Mouse (Mus musculus): ENCODE results near the gene Pgm1. TPM values are rescaled to one million over a fixed set of nuclear protein-coding genes. Genes with fewer than 3 reads are reported as not detected.

The Pgm1 gene
- polyA plus RNA-seq (2014; fragmentation: Illumina TruSeq; extraction: RNeasy Lipid Tissue Mini Kit (QIAGEN cat#74804); ENCODE audit: low read depth, low replicate concordance): 38.6 TPM

DNA sequence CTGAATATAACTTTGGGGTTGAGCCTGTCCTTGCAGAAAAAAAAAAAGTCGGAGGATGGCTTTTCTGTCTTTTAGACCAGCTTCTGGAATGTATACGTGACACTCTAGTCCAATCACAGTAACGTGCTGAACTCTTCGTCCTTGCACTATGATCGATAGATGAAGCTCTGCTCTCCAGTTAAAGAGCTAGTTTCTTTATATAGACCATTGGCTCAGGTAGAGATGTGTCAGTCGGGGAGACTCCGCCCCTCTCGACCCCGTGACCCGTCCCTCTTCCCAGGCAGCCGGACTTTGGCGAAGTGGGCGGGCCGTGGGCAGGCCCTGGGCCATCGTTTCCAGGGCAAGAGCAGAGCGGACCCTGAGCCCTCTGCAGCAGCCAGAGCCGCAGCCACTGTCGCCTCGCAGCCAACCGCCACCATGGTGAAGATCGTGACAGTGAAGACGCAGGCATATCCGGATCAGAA is at the start of gene Pgm1:
Pgm1 (plus strand) TSS at position 266 of the 464 bp plus-strand sequence.

DNA sequence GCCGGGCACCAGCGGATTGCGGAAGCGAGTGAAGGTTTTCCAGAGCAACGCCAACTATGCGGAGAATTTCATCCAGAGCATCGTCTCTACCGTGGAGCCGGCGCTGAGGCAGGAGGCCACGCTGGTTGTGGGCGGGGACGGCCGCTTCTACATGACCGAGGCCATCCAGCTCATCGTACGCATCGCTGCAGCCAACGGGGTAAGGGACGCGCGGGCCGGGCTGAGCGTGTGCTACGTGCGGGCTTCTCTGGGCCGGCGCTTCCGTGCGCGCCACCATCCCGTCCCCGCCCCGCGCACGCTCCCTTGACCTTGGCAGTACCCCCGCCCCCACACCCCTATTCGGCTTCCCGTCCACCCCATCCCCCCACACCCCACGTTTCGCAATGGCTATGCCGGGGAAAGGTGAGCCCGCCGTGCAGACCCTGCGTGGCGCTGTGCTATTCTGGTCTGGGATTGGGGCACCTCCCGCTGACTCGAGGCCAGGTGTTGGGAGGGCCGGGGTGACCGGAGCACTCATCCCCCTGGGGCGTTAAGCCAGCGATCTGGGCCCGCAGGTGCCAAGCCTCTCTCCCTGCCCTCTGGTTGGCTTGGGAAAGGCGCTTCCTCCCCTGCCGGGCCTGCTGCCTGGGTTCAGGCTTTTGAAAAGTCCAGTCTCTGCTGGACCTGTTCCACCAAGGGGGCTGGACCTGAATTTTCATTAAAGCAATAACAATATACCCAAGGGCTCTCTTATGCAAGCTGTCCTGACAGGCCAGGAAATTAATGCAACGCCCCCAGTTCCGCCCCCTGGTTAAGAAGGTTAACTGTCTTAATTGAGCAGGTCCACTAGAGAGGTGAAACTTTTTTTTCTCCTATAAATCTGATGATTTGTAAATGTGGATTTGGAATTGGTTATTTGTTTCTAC is 651 bp downstream of the Pgm1 start, which contains the start of gene Itgb3bp:
Itgb3bp (minus strand) TSS at position 201 of the 905 bp plus-strand sequence.

Other genes with a start within 250 kb of the Pgm1 start
- gene Alg6, start 213.8 kb upstream of the Pgm1 start, polyA plus RNA-seq (2014; fragmentation: Illumina TruSeq; extraction: RNeasy Lipid Tissue Mini Kit (QIAGEN cat#74804); ENCODE audit: low read depth, low replicate concordance): 22.1 TPM
- gene Efcab7, start 100.2 kb upstream of the Pgm1 start, polyA plus RNA-seq (2014; fragmentation: Illumina TruSeq; extraction: RNeasy Lipid Tissue Mini Kit (QIAGEN cat#74804); ENCODE audit: low read depth, low replicate concordance): 8.9 TPM
- gene Itgb3bp, start 399 bp downstream of the Pgm1 start, polyA plus RNA-seq (2014; fragmentation: Illumina TruSeq; extraction: RNeasy Lipid Tissue Mini Kit (QIAGEN cat#74804); ENCODE audit: low read depth, low replicate concordance): 50.0 TPM
- gene Ror1, start 166.4 kb downstream of the Pgm1 start, polyA plus RNA-seq (2014; fragmentation: Illumina TruSeq; extraction: RNeasy Lipid Tissue Mini Kit (QIAGEN cat#74804); ENCODE audit: low read depth, low replicate concordance): 10.0 TPM

Measured in kidney, adult 10 weeks (tissue).